Mouse (Mus musculus): Measurements from ENCODE around the gene Ripply1. TPM values are rescaled to one million over a fixed set of nuclear protein-coding genes. Genes with fewer than 3 reads are reported as not detected.

Ripply1 gene
- polyA plus RNA-seq, 1 experiment from 2014 or later: not detected

GRCm38 (mm10) chrX:139794072-139794845 lies 12.1 kb upstream of the Ripply1 start:
- Histone ChIP-seq H3K27ac (ENCODE audit: low read length) (no peak overlapping the region), H3K4me2 (ENCODE audit: low read depth, low read length) (no peak overlapping the region), H3K4me1 (ENCODE audit: control insufficient read depth, insufficient read depth, low read length) (no peaks in the 10 kb centered on the region), H3K27me3 (replicated peaks; ENCODE audit: control insufficient read depth, insufficient read depth, low read length) (peaks cover 2% of the 10 kb centered on the region; the same call in 1 of the 2 replicates), H3K9me3 (ENCODE audit: control insufficient read depth, low read length) (no peaks in the 10 kb centered on the region), H3K36me3 (ENCODE audit: control insufficient read depth, insufficient read depth, low read length) (no peaks in the 10 kb centered on the region), H3K4me3 (ENCODE audit: low read length) (no peak overlapping the region), H3K9ac (ENCODE audit: low read depth, low read length) (no peak overlapping the region)
- WGBS: 63% methylated on average over 7 of the region's 7 CpGs
- ATAC-seq: peak; percentile 56; the same call in 1 of the 2 replicates

DNA sequence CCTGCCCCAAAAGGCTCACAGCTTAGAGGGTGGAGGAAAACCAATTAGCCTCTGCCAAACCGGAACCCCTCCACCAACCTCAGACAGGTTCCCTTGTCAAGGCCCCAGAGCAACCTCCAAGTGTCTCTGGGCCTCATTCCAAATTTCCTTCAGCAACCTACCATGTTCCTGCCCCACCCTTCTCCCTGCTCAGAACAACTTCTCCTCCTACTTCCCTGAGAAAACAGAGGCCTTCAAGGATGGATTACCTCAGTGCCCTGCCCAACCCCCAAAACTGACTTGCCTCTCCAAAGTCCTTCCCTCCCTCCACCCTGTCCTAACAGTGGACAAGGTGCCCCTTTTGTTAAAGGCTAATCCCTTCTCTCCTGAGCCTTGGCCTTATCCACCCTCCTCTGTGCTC lies 3.6 kb upstream of the Ripply1 start:
- no peaks in the 10 kb centered on the region for H3K36me3 ChIP-seq (ENCODE audit: control insufficient read depth, insufficient read depth, low read length)
- no peak overlapping the region for H3K4me2 ChIP-seq (ENCODE audit: low read depth, low read length)
- no peak overlapping the region for H3K9ac ChIP-seq (ENCODE audit: low read depth, low read length)
- 36% methylated on average over 1 of the region's 1 CpGs for WGBS
- H3K9me3 ChIP-seq (ENCODE audit: control insufficient read depth, low read length): no peaks in the 10 kb centered on the region
- no peak overlapping the region for H3K27ac ChIP-seq (ENCODE audit: low read length)
- H3K27me3 ChIP-seq (replicated peaks; ENCODE audit: control insufficient read depth, insufficient read depth, low read length): peaks cover 5% of the 10 kb centered on the region; the same call in 1 of the 2 replicates
- ATAC-seq: no peak
- H3K4me1 ChIP-seq (ENCODE audit: control insufficient read depth, insufficient read depth, low read length): no peaks in the 10 kb centered on the region
- H3K4me3 ChIP-seq (ENCODE audit: low read length): no peak overlapping the region

DNA sequence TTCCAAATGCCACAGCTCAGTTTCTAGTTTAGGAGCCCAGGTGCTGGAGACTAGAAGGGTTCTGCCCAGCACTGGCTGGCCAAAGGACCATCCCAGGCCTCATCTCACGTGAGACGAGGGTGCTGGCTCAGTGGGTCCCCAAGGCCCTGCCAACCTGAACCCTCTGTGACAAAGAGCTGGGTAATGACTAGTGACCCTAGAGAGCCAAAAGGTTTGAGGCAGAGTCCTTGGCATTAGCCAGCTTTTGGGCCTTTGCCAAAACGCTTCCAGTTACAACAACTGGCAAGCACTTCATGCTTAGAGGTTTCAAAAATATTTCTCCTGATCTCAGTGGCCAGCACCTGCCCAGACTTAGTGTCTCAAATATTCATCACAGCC lies 881 bp upstream of the Ripply1 start:
- Histone ChIP-seq H3K9me3 (ENCODE audit: control insufficient read depth, low read length) (no peaks in the 10 kb centered on the region), H3K36me3 (ENCODE audit: control insufficient read depth, insufficient read depth, low read length) (no peaks in the 10 kb centered on the region), H3K4me2 (ENCODE audit: low read depth, low read length) (no peak overlapping the region), H3K9ac (ENCODE audit: low read depth, low read length) (no peak overlapping the region), H3K27me3 (replicated peaks; ENCODE audit: control insufficient read depth, insufficient read depth, low read length) (0 out of 2 replicates have a peak, but pooled peaks cover 3% of the 10 kb centered on the region), H3K4me1 (ENCODE audit: control insufficient read depth, insufficient read depth, low read length) (no peaks in the 10 kb centered on the region), H3K4me3 (ENCODE audit: low read length) (no peak overlapping the region), H3K27ac (ENCODE audit: low read length) (no peak overlapping the region)
- WGBS: 83% methylated on average over 3 of the region's 3 CpGs
- no peak for ATAC-seq

DNA sequence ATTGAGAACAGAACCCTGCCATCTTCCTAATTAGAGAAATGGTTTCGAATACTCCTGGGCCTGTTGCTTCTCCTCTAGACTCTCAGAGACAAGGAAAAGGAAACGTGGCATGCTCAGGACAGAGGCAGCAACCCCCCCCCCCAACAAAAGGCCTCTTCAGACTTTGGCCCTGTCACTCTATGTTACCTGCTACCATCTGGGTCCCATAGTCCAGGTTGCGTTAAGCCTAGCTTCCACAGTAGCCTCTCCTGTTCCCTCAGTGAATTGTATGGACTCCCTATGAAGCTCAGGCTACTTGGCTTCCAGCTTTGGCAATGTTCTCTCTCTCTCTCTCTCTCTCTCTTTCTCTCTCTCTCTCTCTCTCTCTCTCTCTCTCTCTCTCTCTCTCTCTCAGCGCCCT lies 590 bp downstream of the Ripply1 start:
- Histone ChIP-seq H3K27ac (ENCODE audit: low read length) (no peak overlapping the region), H3K4me1 (ENCODE audit: control insufficient read depth, insufficient read depth, low read length) (no peaks in the 10 kb centered on the region), H3K27me3 (replicated peaks; ENCODE audit: control insufficient read depth, insufficient read depth, low read length) (0 out of 2 replicates have a peak, but pooled peaks cover 3% of the 10 kb centered on the region), H3K36me3 (ENCODE audit: control insufficient read depth, insufficient read depth, low read length) (no peaks in the 10 kb centered on the region), H3K4me3 (ENCODE audit: low read length) (no peak overlapping the region), H3K9ac (ENCODE audit: low read depth, low read length) (no peak overlapping the region), H3K4me2 (ENCODE audit: low read depth, low read length) (no peak overlapping the region), H3K9me3 (ENCODE audit: control insufficient read depth, low read length) (no peaks in the 10 kb centered on the region)
- ATAC-seq: peak; percentile 76
- 72% methylated on average over 4 of the region's 4 CpGs for WGBS

DNA sequence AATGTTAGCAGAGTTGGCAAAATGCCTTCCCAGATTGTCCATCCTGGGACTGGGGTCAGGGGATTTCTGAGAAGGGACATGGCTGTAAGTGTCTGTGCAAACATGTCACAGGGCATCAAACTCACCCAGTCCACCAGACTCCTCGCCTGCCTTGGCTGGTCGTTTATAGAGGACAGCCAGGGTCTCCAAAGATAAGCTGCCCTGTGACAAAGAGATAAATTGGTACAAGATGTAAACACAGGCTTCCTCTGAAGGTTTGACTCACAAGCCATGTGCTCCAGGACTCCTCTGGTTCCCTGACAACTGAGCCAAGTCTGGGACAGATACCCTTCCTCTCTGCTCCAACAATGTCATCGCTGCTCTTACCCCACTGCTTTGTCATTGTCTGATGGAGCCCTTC lies 1.2 kb downstream of the Ripply1 start:
- Histone ChIP-seq H3K9ac (ENCODE audit: low read depth, low read length) (no peak overlapping the region), H3K27ac (ENCODE audit: low read length) (no peak overlapping the region), H3K4me1 (ENCODE audit: control insufficient read depth, insufficient read depth, low read length) (no peaks in the 10 kb centered on the region), H3K4me2 (ENCODE audit: low read depth, low read length) (no peak overlapping the region), H3K27me3 (replicated peaks; ENCODE audit: control insufficient read depth, insufficient read depth, low read length) (0 out of 2 replicates have a peak, but pooled peaks cover 3% of the 10 kb centered on the region), H3K36me3 (ENCODE audit: control insufficient read depth, insufficient read depth, low read length) (no peaks in the 10 kb centered on the region), H3K9me3 (ENCODE audit: control insufficient read depth, low read length) (no peaks in the 10 kb centered on the region), H3K4me3 (ENCODE audit: low read length) (no peak overlapping the region)
- no peak; the same call in 1 of the 2 replicates for ATAC-seq
- 47% methylated on average over 3 of the region's 3 CpGs for WGBS

- H3K9ac ChIP-seq (ENCODE audit: low read depth, low read length): no peak overlapping the region
- H3K36me3 ChIP-seq (ENCODE audit: control insufficient read depth, insufficient read depth, low read length): no peaks in the 10 kb centered on the region
- H3K9me3 ChIP-seq (ENCODE audit: control insufficient read depth, low read length): no peaks in the 10 kb centered on the region
- H3K4me1 ChIP-seq (ENCODE audit: control insufficient read depth, insufficient read depth, low read length): peaks cover 4% of the 10 kb centered on the region; the same call in 1 of the 2 replicates
- H3K4me2 ChIP-seq (ENCODE audit: low read depth, low read length): no peak overlapping the region
- H3K27ac ChIP-seq (ENCODE audit: low read length): no peak overlapping the region
- H3K27me3 ChIP-seq (replicated peaks; ENCODE audit: control insufficient read depth, insufficient read depth, low read length): peaks cover 3% of the 10 kb centered on the region; the same call in 1 of the 2 replicates
- no peak overlapping the region for H3K4me3 ChIP-seq (ENCODE audit: low read length)
- 71% methylated on average over 5 of the region's 5 CpGs for WGBS
- no peak for ATAC-seq
Observed at GRCm38 (mm10) chrX:139779401-139779800, 2.8 kb downstream of the Ripply1 start.

GRCm38 (mm10) chrX:139778886-139779285 lies 3.3 kb downstream of the Ripply1 start:
- Histone ChIP-seq H3K4me1 (ENCODE audit: control insufficient read depth, insufficient read depth, low read length) (peaks cover 4% of the 10 kb centered on the region; the same call in 1 of the 2 replicates), H3K4me2 (ENCODE audit: low read depth, low read length) (no peak overlapping the region), H3K36me3 (ENCODE audit: control insufficient read depth, insufficient read depth, low read length) (no peaks in the 10 kb centered on the region), H3K9me3 (ENCODE audit: control insufficient read depth, low read length) (no peaks in the 10 kb centered on the region), H3K4me3 (ENCODE audit: low read length) (no peak overlapping the region), H3K27me3 (replicated peaks; ENCODE audit: control insufficient read depth, insufficient read depth, low read length) (peaks cover 3% of the 10 kb centered on the region; the same call in 1 of the 2 replicates), H3K9ac (ENCODE audit: low read depth, low read length) (no peak overlapping the region), H3K27ac (ENCODE audit: low read length) (no peak overlapping the region)
- 63% methylated on average over 1 of the region's 1 CpGs for WGBS
- ATAC-seq: no peak

DNA sequence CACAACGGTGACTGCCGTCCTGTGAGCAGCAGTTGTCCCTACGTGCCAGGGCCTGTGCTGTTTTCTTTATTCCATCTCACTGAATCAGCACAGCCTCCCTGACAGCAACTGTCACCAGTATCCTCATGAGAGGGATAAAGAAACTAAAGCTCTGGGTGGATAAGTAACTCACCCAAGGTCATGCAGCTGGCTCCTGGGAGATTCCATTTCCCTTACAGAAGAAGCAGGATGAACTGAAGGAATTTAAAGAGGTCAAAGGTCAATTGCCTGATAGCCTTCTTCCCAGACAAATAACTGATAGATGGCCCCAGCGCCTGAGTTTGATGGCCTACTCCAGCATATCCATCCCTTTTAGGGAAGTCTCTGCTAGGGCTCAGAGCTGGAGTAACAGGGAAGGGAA lies 4.8 kb downstream of the Ripply1 start:
- Histone ChIP-seq H3K27me3 (replicated peaks; ENCODE audit: control insufficient read depth, insufficient read depth, low read length) (no peaks in the 10 kb centered on the region; the same call in 1 of the 2 replicates), H3K36me3 (ENCODE audit: control insufficient read depth, insufficient read depth, low read length) (no peaks in the 10 kb centered on the region), H3K4me3 (ENCODE audit: low read length) (no peak overlapping the region), H3K4me2 (ENCODE audit: low read depth, low read length) (no peak overlapping the region), H3K9ac (ENCODE audit: low read depth, low read length) (no peak overlapping the region), H3K4me1 (ENCODE audit: control insufficient read depth, insufficient read depth, low read length) (peaks cover 4% of the 10 kb centered on the region; the same call in 1 of the 2 replicates), H3K9me3 (ENCODE audit: control insufficient read depth, low read length) (no peaks in the 10 kb centered on the region), H3K27ac (ENCODE audit: low read length) (no peak overlapping the region)
- WGBS: 42% methylated on average over 4 of the region's 4 CpGs
- no peak for ATAC-seq

- H3K36me3 ChIP-seq (ENCODE audit: control insufficient read depth, insufficient read depth, low read length): no peaks in the 10 kb centered on the region
- no peaks in the 10 kb centered on the region for H3K9me3 ChIP-seq (ENCODE audit: control insufficient read depth, low read length)
- peaks cover 4% of the 10 kb centered on the region; the same call in 1 of the 2 replicates for H3K4me1 ChIP-seq (ENCODE audit: control insufficient read depth, insufficient read depth, low read length)
- peak; percentile 52 for ATAC-seq
- no peak overlapping the region for H3K27ac ChIP-seq (ENCODE audit: low read length)
- no peak overlapping the region for H3K9ac ChIP-seq (ENCODE audit: low read depth, low read length)
- H3K27me3 ChIP-seq (replicated peaks; ENCODE audit: control insufficient read depth, insufficient read depth, low read length): no peaks in the 10 kb centered on the region; the same call in 1 of the 2 replicates
- WGBS: 55% methylated on average over 7 of the region's 7 CpGs
- no peak overlapping the region for H3K4me3 ChIP-seq (ENCODE audit: low read length)
- H3K4me2 ChIP-seq (ENCODE audit: low read depth, low read length): no peak overlapping the region
Observed at GRCm38 (mm10) chrX:139775084-139775612, 7.0 kb downstream of the Ripply1 start.
